Mouse (Mus musculus): ENCODE measurements around the gene Plcd3. TPM values are rescaled to one million over a fixed set of nuclear protein-coding genes. Genes with fewer than 3 reads are reported as not detected.

The Plcd3 gene
- polyA plus RNA-seq, 1 experiment from 2014 or later: 1.0 TPM

DNA sequence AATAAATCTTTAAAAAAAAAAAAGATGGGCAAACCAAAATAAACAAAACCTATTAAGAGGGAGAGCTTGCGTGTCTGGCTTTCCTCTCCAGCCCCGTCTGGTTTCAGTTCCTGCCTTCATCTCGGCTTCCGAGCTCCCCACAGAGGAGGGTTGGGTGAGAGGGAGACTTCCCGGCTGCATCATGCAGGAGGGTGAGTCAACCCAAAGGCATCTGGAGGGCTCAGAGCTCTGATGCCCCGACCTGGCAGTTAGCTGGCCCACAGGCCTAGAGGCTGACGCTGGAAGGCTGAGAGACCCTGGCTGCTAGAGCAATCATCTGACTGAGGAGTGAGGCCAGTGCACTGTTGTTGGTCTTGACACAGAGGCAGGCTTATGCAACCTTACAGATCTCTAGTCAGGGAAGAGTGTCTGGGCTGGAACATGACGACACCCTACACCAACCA lies 50.2 kb downstream of the Plcd3 start:
- peaks cover 65% of the 10 kb centered on the region for H3K36me3 ChIP-seq (ENCODE audit: insufficient read depth)
- no peaks in the 10 kb centered on the region for H3K9me3 ChIP-seq (ENCODE audit: low read depth, low read length)
- peak; percentile 34 for DNase-seq

DNA sequence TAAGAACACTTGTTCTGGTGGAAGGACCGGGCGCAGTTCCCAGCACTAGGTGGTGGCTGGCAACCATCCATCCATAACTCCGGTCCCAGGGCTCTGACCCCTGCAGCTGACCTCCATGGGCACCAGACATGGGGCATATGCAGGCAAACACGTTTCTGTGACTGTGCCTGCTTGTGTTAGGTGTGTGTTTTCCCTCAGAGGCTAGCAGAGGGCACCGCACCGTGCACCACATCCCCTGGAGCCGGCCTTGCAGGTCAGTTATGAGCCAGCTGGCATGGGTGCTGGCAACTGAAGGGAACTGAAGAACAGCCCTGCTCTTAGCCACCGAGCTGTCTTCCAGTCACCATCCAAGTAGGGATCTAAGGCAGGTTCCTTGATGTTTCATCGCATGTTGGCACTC lies 51.3 kb downstream of the Plcd3 start:
- H3K4me3 ChIP-seq (ENCODE audit: low read depth, low read length): no peak overlapping the region
- H3K36me3 ChIP-seq (ENCODE audit: insufficient read depth): peaks cover 65% of the 10 kb centered on the region
- ATAC-seq (ENCODE audit: insufficient read depth) (no peak), DNase-seq (no peak)
- no peak overlapping the region for H3K9ac ChIP-seq
- no peak overlapping the region for H3K4me2 ChIP-seq
- 86% methylated on average over 9 of the region's 9 CpGs for WGBS
- no peak for TF ChIP-seq CTCF (IDR thresholded peaks at IDR 0.05; ENCODE audit: low read depth)
- H3K4me1 ChIP-seq (ENCODE audit: insufficient read depth): no peaks in the 10 kb centered on the region
- no peaks in the 10 kb centered on the region for H3K27me3 ChIP-seq (ENCODE audit: insufficient read depth, low read length)
- no peak overlapping the region for H3K27ac ChIP-seq (ENCODE audit: low read depth)
- no peaks in the 10 kb centered on the region for H3K9me3 ChIP-seq (ENCODE audit: low read depth, low read length)

More for the DNA sequence above, 50.2 kb downstream of the Plcd3 start:
- ATAC-seq (ENCODE audit: insufficient read depth): no peak
- Histone ChIP-seq H3K9ac (no peak overlapping the region), H3K4me2 (no peak overlapping the region), H3K4me3 (ENCODE audit: low read depth, low read length) (no peak overlapping the region), H3K4me1 (ENCODE audit: insufficient read depth) (no peaks in the 10 kb centered on the region), H3K27ac (ENCODE audit: low read depth) (peak overlapping the region; percentile 46; the same call in 1 of the 2 replicates), H3K27me3 (ENCODE audit: insufficient read depth, low read length) (no peaks in the 10 kb centered on the region)
- WGBS: 42% methylated on average over 8 of the region's 8 CpGs
- TF ChIP-seq CTCF (IDR thresholded peaks at IDR 0.05; ENCODE audit: low read depth): no peak

DNA sequence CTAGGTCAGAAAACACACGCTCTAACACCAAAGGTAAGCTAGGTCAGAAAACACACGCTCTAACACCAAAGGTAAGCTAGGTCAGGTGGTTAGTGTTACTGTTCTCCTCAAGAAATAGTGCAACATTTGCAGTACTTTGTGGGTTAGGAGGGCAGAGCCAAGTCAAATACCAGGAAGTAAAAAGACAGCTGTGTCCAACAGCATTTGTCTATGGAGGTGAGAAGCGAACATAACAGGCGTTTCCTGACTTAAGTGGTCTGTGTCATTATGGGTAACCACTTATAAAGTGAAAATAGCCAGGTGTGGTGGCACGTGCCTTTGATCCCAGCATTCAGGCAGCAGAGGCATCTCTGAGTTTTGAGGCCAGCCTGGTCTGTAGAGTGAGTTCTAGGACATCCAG lies 51.8 kb downstream of the Plcd3 start:
- TF ChIP-seq CTCF (IDR thresholded peaks at IDR 0.05; ENCODE audit: low read depth): no peak
- Histone ChIP-seq H3K9ac (no peak overlapping the region), H3K4me1 (ENCODE audit: insufficient read depth) (no peaks in the 10 kb centered on the region), H3K9me3 (ENCODE audit: low read depth, low read length) (no peaks in the 10 kb centered on the region), H3K4me2 (no peak overlapping the region), H3K27ac (ENCODE audit: low read depth) (no peak overlapping the region), H3K4me3 (ENCODE audit: low read depth, low read length) (no peak overlapping the region), H3K36me3 (ENCODE audit: insufficient read depth) (peaks cover 68% of the 10 kb centered on the region), H3K27me3 (ENCODE audit: insufficient read depth, low read length) (no peaks in the 10 kb centered on the region)
- DNase-seq (no peak), ATAC-seq (ENCODE audit: insufficient read depth) (no peak)
- WGBS: 87% methylated on average over 5 of the region's 5 CpGs

DNA sequence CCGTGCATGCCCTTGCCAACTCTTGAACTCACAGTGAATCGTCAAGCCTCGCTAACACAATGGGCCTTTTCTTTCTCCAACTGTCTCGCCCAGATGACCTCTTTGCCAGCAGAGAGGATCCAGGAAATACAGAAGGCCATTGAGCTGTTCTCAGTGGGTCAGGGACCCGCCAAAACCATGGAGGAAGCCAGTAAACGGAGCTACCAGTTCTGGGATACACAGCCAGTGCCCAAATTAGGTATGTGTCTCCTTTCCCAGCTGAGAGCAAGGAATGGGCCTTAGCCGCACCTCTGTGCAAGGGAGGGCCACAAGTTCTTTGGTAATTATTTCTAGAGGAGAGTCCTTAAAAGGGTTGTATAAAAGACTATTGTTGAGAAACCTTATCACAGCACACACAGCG lies 55.2 kb downstream of the Plcd3 start:
- Histone ChIP-seq H3K9me3 (ENCODE audit: low read depth, low read length) (no peaks in the 10 kb centered on the region), H3K4me2 (no peak overlapping the region), H3K4me3 (ENCODE audit: low read depth, low read length) (no peak overlapping the region), H3K4me1 (ENCODE audit: insufficient read depth) (no peaks in the 10 kb centered on the region), H3K27me3 (ENCODE audit: insufficient read depth, low read length) (no peaks in the 10 kb centered on the region), H3K9ac (no peak overlapping the region), H3K27ac (ENCODE audit: low read depth) (no peak overlapping the region), H3K36me3 (ENCODE audit: insufficient read depth) (peaks cover 60% of the 10 kb centered on the region)
- 72% methylated on average over 8 of the region's 8 CpGs for WGBS
- no peak for ATAC-seq (ENCODE audit: insufficient read depth)
- DNase-seq: peak; percentile 14
- no peak for TF ChIP-seq CTCF (IDR thresholded peaks at IDR 0.05; ENCODE audit: low read depth)

DNA sequence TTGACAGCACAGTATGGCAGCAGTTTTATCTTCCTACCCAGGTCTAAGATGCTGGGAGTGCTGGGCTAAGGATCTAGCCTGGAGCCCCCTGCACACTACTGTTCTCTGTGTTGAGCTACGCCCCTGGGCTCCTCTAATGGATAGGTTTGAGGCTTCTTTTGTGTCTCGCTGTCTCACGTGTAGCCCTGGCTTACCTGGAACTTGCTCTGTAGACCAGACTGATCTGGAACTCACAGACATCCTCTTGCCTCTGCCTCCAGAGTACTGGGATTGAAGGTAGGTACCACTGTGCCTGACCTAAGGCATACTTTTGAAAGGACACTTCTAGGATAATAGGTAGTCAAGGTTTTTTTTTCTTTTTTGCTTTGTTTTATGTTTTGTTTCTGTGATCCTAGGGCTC lies 57.5 kb downstream of the Plcd3 start:
- 95% methylated on average over 3 of the region's 3 CpGs for WGBS
- DNase-seq (no peak), ATAC-seq (ENCODE audit: insufficient read depth) (no peak)
- Histone ChIP-seq H3K27me3 (ENCODE audit: insufficient read depth, low read length) (no peaks in the 10 kb centered on the region), H3K36me3 (ENCODE audit: insufficient read depth) (peaks cover 52% of the 10 kb centered on the region), H3K4me1 (ENCODE audit: insufficient read depth) (no peaks in the 10 kb centered on the region), H3K9ac (no peak overlapping the region), H3K4me2 (no peak overlapping the region), H3K27ac (ENCODE audit: low read depth) (no peak overlapping the region), H3K9me3 (ENCODE audit: low read depth, low read length) (no peaks in the 10 kb centered on the region), H3K4me3 (ENCODE audit: low read depth, low read length) (no peak overlapping the region)
- TF ChIP-seq CTCF (IDR thresholded peaks at IDR 0.05; ENCODE audit: low read depth): no peak

DNA sequence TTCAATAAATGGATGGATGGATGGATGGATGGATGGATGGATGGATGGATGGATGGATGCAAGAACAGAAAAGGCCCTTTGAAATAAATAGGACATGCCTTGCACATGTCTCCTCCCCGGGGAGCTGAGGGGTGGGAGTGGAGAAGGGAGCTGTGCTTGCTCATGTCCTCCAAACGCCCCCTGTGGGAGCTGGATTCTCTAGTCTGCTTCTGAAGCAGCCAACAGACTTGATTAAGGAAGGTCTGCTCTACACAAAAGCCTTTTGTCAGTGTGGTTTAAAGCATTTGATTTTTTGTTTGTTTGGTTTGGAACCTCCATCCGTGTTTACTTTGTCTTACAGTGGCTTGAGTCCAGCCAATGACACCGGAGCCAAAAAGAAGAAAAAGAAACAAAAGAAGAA lies 58.6 kb downstream of the Plcd3 start:
- WGBS: 73% methylated on average over 4 of the region's 4 CpGs
- Histone ChIP-seq H3K9me3 (ENCODE audit: low read depth, low read length) (no peaks in the 10 kb centered on the region), H3K27ac (ENCODE audit: low read depth) (no peak overlapping the region), H3K4me1 (ENCODE audit: insufficient read depth) (no peaks in the 10 kb centered on the region), H3K4me2 (no peak overlapping the region), H3K36me3 (ENCODE audit: insufficient read depth) (peaks cover 59% of the 10 kb centered on the region), H3K9ac (no peak overlapping the region), H3K4me3 (ENCODE audit: low read depth, low read length) (no peak overlapping the region), H3K27me3 (ENCODE audit: insufficient read depth, low read length) (no peaks in the 10 kb centered on the region)
- no peak for ATAC-seq (ENCODE audit: insufficient read depth)
- DNase-seq: no peak
- no peak for TF ChIP-seq CTCF (IDR thresholded peaks at IDR 0.05; ENCODE audit: low read depth)

DNA sequence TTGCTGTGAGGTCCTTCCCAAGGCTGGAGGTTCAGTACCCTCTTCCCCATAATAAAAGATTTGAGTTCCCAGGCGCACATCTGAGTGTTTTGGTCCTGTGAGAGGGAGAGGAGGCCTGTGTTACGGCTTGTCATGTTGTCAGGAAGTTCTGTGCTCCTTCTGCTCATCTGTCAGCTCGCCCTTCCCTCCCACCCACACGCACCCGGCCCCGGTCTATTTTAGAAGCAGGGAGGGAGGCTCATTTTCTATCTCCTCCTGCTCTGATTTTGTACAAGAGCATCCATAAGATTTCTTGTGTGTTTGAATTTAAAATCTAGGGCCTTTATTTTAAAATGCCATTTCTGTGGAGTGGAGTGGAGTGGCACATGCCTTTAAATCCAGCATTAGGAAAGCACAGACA lies 63.4 kb downstream of the Plcd3 start:
- H3K9me3 ChIP-seq (ENCODE audit: low read depth, low read length): no peaks in the 10 kb centered on the region
- H3K4me2 ChIP-seq: no peak overlapping the region
- H3K36me3 ChIP-seq (ENCODE audit: insufficient read depth): peaks cover 32% of the 10 kb centered on the region
- H3K27me3 ChIP-seq (ENCODE audit: insufficient read depth, low read length): no peaks in the 10 kb centered on the region
- no peaks in the 10 kb centered on the region for H3K4me1 ChIP-seq (ENCODE audit: insufficient read depth)
- H3K9ac ChIP-seq: no peak overlapping the region
- ATAC-seq (ENCODE audit: insufficient read depth) (no peak), DNase-seq (no peak)
- no peak overlapping the region for H3K27ac ChIP-seq (ENCODE audit: low read depth)
- TF ChIP-seq CTCF (IDR thresholded peaks at IDR 0.05; ENCODE audit: low read depth): no peak
- no peak overlapping the region for H3K4me3 ChIP-seq (ENCODE audit: low read depth, low read length)
- WGBS: 72% methylated on average over 6 of the region's 6 CpGs

Data from lung, embryonic 14.5 days (tissue).